Mouse (Mus musculus): ENCODE results near the gene Tcam1.

Tcam1 gene

GRCm38 (mm10) chr11:106318406-106319366, 42.2 kb downstream of the Tcam1 start:
- peak in 1 of 2 experiments; percentile 27 for DNase-seq (ENCODE audit: low spot score in 2 of 2)

- peak in 1 of 2 experiments; percentile 21 for DNase-seq (ENCODE audit: low spot score in 2 of 2)
Measured at GRCm38 (mm10) chr11:106324858-106325257, 48.4 kb downstream of the Tcam1 start.

DNA sequence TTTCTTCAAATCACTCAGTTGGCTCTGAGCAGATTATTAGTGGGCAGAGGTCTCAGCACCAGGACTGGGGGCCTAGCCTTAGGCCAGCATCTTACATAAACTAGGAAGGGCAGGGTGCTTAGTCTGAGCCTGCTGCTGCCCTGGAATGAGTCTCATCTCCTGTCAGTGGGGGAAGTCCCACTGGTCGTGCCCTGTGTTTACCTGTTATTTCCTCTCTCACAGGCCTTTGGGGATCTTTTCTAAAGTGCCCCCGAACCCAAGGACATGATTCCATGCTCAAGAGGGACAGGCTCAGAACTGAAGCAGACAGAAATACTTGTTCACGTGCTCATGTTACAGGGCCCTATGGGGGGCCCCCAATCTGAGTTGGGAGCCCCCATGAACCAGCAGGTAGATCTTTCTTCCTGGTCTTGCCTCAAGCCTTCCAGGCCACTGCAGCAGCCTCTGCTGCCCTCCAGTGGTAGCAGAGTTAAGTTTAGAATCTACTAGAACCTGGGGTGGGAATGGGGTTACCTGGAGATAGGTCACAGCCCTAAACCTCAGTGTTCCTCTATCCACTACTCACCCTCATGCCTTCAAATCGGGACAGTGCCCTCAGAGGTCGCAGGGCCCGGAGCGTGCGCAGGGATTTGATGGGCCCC, 49.2 kb downstream of the Tcam1 start:
- peak; percentile 25 to 49 for DNase-seq (ENCODE audit: low spot score in 2 of 2)

DNA sequence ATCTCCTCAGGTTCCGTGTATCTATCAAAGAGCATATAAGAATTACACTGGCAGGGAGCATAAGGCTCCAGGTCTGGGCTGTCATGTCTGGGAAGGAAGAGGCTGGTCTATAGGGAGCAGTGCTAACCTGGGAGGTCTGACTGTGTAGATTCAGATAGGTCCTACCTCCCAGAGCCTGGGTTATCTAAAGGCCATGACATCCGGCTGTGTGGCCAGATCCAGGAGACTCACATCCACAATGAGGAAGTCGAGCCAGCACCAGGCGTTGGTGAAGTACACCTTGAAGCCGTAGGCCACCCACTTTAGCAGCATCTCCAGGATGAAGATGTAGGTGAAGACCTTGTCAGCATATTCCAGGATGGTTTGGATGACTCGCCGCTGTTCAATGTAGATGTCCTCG, 50.0 kb downstream of the Tcam1 start:
- DNase-seq (ENCODE audit: low spot score in 2 of 2) = no peak

- no peak for DNase-seq (ENCODE audit: low spot score in 2 of 2)
Measured at GRCm38 (mm10) chr11:106328521-106328920, 52.0 kb downstream of the Tcam1 start.

DNA sequence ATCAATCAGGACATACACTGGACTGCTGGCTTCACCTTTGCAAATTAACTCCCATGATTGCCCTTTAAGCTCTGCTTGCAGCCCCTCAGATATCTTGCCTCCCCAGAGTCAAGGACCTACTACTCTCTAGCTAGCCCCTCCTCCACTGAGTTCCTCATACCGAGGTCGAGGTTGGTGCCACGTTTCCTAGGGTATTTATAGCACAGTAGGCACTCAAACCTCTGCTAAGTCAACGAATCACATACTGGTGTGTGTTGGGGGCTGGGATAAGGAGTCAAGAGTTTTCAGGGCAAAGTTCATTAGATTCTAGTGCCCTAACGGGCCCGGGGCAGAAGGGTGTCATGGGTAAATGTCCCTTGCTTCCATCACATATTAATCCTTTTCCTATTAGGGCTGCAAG, 52.7 kb downstream of the Tcam1 start:
- DNase-seq (ENCODE audit: low spot score in 2 of 2) = peak; percentile 42 to 44

DNA sequence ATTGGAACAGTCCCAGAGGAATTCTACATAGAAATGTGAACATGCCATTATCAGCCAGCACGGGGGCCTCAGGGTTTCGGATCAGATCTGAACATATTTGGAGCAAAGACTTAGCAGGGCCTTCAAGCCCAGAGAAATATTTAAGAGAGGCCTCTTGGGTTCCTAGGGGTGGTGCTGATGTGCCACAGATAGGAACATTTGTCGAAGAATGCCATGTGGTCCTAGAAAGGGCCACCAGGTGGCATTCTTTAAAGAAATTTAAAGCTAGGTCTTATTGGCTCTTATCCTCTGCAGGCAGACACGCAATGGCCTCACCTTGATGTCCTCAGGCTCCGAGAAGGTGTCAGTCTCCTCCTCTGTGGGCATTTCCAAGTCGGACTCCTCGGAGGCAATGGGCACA, 53.2 kb downstream of the Tcam1 start:
- peak in 1 of 2 experiments; percentile 20 for DNase-seq (ENCODE audit: low spot score in 2 of 2)

GRCm38 (mm10) chr11:106332458-106332857, 56.0 kb downstream of the Tcam1 start:
- peak in 1 of 2 experiments; percentile 27 for DNase-seq (ENCODE audit: low spot score in 2 of 2)

GRCm38 (mm10) chr11:106334066-106334465, 57.6 kb downstream of the Tcam1 start:
- no peak for DNase-seq (ENCODE audit: low spot score in 2 of 2)

DNA sequence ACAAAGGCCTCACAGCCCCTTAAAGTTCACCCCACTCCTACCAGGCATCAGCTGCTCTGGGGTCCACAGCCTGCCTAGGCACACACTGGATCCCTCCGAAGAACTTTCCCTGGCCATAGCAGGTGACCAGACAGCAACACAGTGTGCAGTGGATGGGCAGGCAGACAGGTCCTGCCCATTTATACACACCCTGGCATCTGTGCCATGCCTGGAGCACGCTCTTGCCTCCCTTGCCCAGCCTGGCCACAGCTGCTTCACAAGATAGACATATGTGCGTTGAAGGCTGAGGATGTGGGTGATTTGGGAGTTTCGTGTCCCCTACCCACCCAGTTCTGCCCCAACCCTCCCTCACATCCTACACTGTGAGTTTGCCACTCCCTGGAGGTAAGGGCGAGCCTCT, 61.6 kb downstream of the Tcam1 start:
- no peak for DNase-seq (ENCODE audit: low spot score in 2 of 2)

Measured in heart, adult 9 months (tissue).